Comparison of ENCODE assay signal across 10 mouse cellular contexts in the genomic region with DNA sequence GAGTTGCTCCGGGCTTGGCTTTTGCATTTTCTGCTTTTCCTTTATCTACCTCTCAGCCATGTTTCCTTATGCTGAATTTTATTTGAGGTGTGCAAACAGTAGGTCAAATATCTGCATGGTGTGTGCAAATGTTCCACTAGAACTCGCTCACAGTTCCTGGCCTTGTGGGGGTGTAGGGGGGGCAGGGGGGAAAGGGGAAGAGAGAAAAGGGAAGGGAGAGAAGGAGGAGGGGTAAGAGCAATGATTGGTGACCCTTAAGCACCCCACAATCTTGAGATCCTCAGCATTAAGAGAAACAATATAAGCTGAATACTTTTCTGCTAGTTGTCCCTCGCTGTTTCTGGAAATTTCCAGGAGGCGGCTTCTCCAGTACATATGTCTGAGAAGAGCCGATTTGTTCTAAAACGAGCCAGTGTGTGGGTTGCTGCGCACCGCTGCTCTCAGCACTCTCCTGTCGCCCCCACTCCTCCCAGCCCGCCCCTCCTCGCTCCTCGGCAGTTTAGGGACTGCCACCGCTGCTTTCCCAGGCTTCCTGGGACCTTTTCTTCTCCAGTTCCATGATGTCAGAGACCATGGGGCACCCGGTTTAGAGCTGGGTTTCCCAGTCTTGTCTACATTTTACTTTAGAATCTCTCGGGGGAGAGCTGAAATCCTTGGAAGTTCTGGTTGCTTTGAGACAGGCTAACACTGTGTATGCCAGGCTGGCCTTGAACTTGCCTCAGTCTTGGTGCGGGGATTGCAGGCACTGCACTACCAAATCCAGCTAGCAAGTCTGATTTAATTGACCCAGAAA.
DNase-seq lines count a peak whose midpoint lies in the region; ATAC-seq lines count a peak whose summit lies in the region.
"Had no signal": no experiment of that assay in that cellular context is flagged by ENCODE, and none has a peak within 500 bp of the region (broad histone marks: within the 10 kb centered on the region; RNA-seq: fewer than 3 reads in every experiment).

No protein-coding gene starts in this region.

- 41% methylated on average over 16 of the region's 16 CpGs for WGBS in hindbrain, embryonic 16.5 days
- 40% methylated on average over 16 of the region's 16 CpGs for WGBS in hindbrain, embryonic 14.5 days
- WGBS in embryonic facial prominence, embryonic 14.5 days = 36% methylated on average over 16 of the region's 16 CpGs

- no peaks in the 10 kb centered on the region for H3K4me1 ChIP-seq in hindbrain, embryonic 16.5 days (ENCODE audit: control insufficient read depth, insufficient read depth, low read depth, low read length)
- H3K4me1 ChIP-seq in hindbrain, embryonic 14.5 days (replicated peaks; ENCODE audit: control insufficient read depth, insufficient read depth, low read length) = no peaks in the 10 kb centered on the region
- 0 out of 2 replicates have a peak, but pooled peaks cover 3% of the 10 kb centered on the region for H3K4me1 ChIP-seq in embryonic facial prominence, embryonic 14.5 days (ENCODE audit: control insufficient read depth, insufficient read depth, low read length)

- no peak overlapping the region for H3K9ac ChIP-seq in hindbrain, embryonic 16.5 days (ENCODE audit: low read depth, low read length)
- H3K9ac ChIP-seq in hindbrain, embryonic 14.5 days = no peak overlapping the region
- H3K9ac ChIP-seq in embryonic facial prominence, embryonic 14.5 days (ENCODE audit: low read depth, low read length) = peak overlapping the region; percentile 14; the same call in 1 of the 2 replicates

- intact Hi-C loops in left cerebral cortex, postnatal 10 days (cut with DNase I) = no loop called here

- no peaks in the 10 kb centered on the region for H3K36me3 ChIP-seq in hindbrain, embryonic 16.5 days (ENCODE audit: control insufficient read depth, insufficient read depth, low read length)
- H3K36me3 ChIP-seq in hindbrain, embryonic 14.5 days (replicated peaks; ENCODE audit: control insufficient read depth, insufficient read depth) = no peaks in the 10 kb centered on the region
- H3K36me3 ChIP-seq in embryonic facial prominence, embryonic 14.5 days (ENCODE audit: control insufficient read depth, insufficient read depth, low read length) = no peaks in the 10 kb centered on the region
- H3K36me3 ChIP-seq: G1E had no signal

- no peaks in the 10 kb centered on the region for H3K9me3 ChIP-seq in hindbrain, embryonic 16.5 days (ENCODE audit: control insufficient read depth, low read length)
- H3K9me3 ChIP-seq in hindbrain, embryonic 14.5 days (ENCODE audit: control insufficient read depth, low read length) = no peaks in the 10 kb centered on the region
- H3K9me3 ChIP-seq in embryonic facial prominence, embryonic 14.5 days (ENCODE audit: control insufficient read depth, low read length) = no peaks in the 10 kb centered on the region
- H3K9me3 ChIP-seq: G1E had no signal

- no peak for ATAC-seq in hindbrain, embryonic 16.5 days
- ATAC-seq in hindbrain, embryonic 14.5 days (ENCODE audit: low FRiP score) = no peak
- ATAC-seq in embryonic facial prominence, embryonic 14.5 days (ENCODE audit: low read depth) = no peak
- no peak for ATAC-seq in cerebellum, adult (ENCODE audit: insufficient number of reproducible peaks, low FRiP score, low TSS enrichment)

- H3K4me2 ChIP-seq in hindbrain, embryonic 16.5 days (ENCODE audit: low read length) = peak overlapping the region; percentile 9; the same call in 1 of the 2 replicates
- no peak overlapping the region for H3K4me2 ChIP-seq in hindbrain, embryonic 14.5 days (replicated peaks)
- peak overlapping the region; percentile 29 for H3K4me2 ChIP-seq in embryonic facial prominence, embryonic 14.5 days (ENCODE audit: low read depth, low read length)

- no peak overlapping the region for H3K27ac ChIP-seq in hindbrain, embryonic 16.5 days (ENCODE audit: low read depth, low read length)
- no peak overlapping the region for H3K27ac ChIP-seq in hindbrain, embryonic 14.5 days
- no peak overlapping the region for H3K27ac ChIP-seq in embryonic facial prominence, embryonic 14.5 days (replicated peaks; ENCODE audit: low read depth, low read length)

- H3K27me3 ChIP-seq in hindbrain, embryonic 16.5 days (replicated peaks; ENCODE audit: control insufficient read depth, insufficient read depth, low read length) = no peaks in the 10 kb centered on the region
- no peaks in the 10 kb centered on the region for H3K27me3 ChIP-seq in hindbrain, embryonic 14.5 days (ENCODE audit: control insufficient read depth, insufficient read depth, low read length)
- H3K27me3 ChIP-seq in embryonic facial prominence, embryonic 14.5 days (replicated peaks; ENCODE audit: control insufficient read depth, insufficient read depth, low read length) = no peaks in the 10 kb centered on the region

- DNase-seq in hindbrain, embryonic 14.5 days (ENCODE audit: low spot score) = no peak
- DNase-seq in B cell, adult 2 months = peak; percentile 10 to 16
- peak; percentile 12 for DNase-seq in embryonic facial prominence, embryonic 14.5 days (ENCODE audit: low spot score)
- peak; percentile 58 to 62 for DNase-seq in left cerebral cortex, postnatal 10 days (ENCODE audit: extremely low spot score in 1 of 2, low spot score in 2 of 2)
- no peak for DNase-seq in urinary bladder, postnatal 25 days (ENCODE audit: low spot score)
- DNase-seq in embryo, embryonic 11 days = no peak
- DNase-seq: liver had no signal

- H3K4me3 ChIP-seq in hindbrain, embryonic 16.5 days (ENCODE audit: low read length) = no peak overlapping the region
- H3K4me3 ChIP-seq in hindbrain, embryonic 14.5 days (replicated peaks; ENCODE audit: low read length) = no peak overlapping the region
- H3K4me3 ChIP-seq in embryonic facial prominence, embryonic 14.5 days (ENCODE audit: low read depth, low read length) = no peak overlapping the region

Comparison
In these comparisons a context has a peak if more than half of its experiments do, and no peak if none do; other contexts are left out.
1. DNase-seq: peak in B cell, adult 2 months (2 of 2), embryonic facial prominence, embryonic 14.5 days (single experiment) and left cerebral cortex, postnatal 10 days (2 of 2); none in hindbrain, embryonic 14.5 days (single experiment), urinary bladder, postnatal 25 days (single experiment) and embryo, embryonic 11 days (single experiment).